Mouse (Mus musculus): Measurements from ENCODE around the gene Gpd2.

Gene Gpd2

GRCm38 (mm10) chr2:57237475-57237919, at the start of gene Gpd2:
TSS of gene Gpd2 (plus strand) at chr2:57237635.
- DNase-seq (ENCODE audit: low read depth, low spot score): no peak

- peak; percentile 15 for DNase-seq (ENCODE audit: low read depth, low spot score)
Measured at GRCm38 (mm10) chr2:57188237-57188636, 49.2 kb upstream of the Gpd2 start.

- DNase-seq (ENCODE audit: low read depth, low spot score): no peak
Measured at GRCm38 (mm10) chr2:57190884-57191283, 46.6 kb upstream of the Gpd2 start.

- no peak for DNase-seq (ENCODE audit: low read depth, low spot score)
Measured at GRCm38 (mm10) chr2:57199046-57199445, 38.4 kb upstream of the Gpd2 start.

GRCm38 (mm10) chr2:57208472-57209083, 28.9 kb upstream of the Gpd2 start:
- DNase-seq (ENCODE audit: low read depth, low spot score): no peak

- DNase-seq (ENCODE audit: low read depth, low spot score): no peak
Measured at GRCm38 (mm10) chr2:57211049-57212001, 26.1 kb upstream of the Gpd2 start.

GRCm38 (mm10) chr2:57213364-57213763, 24.1 kb upstream of the Gpd2 start:
- DNase-seq (ENCODE audit: low read depth, low spot score): no peak

- no peak for DNase-seq (ENCODE audit: low read depth, low spot score)
Measured at GRCm38 (mm10) chr2:57223288-57224026, 14.0 kb upstream of the Gpd2 start.

- no peak for DNase-seq (ENCODE audit: low read depth, low spot score)
Measured at GRCm38 (mm10) chr2:57225236-57225635, 12.2 kb upstream of the Gpd2 start.

GRCm38 (mm10) chr2:57227425-57227824, 10.0 kb upstream of the Gpd2 start:
- no peak for DNase-seq (ENCODE audit: low read depth, low spot score)

GRCm38 (mm10) chr2:57229647-57230240, 7.7 kb upstream of the Gpd2 start:
- DNase-seq (ENCODE audit: low read depth, low spot score): peak; percentile 32

- peak; percentile 87 for DNase-seq (ENCODE audit: low read depth, low spot score)
Measured at GRCm38 (mm10) chr2:57231432-57231831, 6.0 kb upstream of the Gpd2 start.

GRCm38 (mm10) chr2:57232328-57232727, 5.1 kb upstream of the Gpd2 start:
- no peak for DNase-seq (ENCODE audit: low read depth, low spot score)

- no peak for DNase-seq (ENCODE audit: low read depth, low spot score)
Measured at GRCm38 (mm10) chr2:57236246-57236645, 1.2 kb upstream of the Gpd2 start.

GRCm38 (mm10) chr2:57237026-57237425, 409 bp upstream of the Gpd2 start:
- no peak for DNase-seq (ENCODE audit: low read depth, low spot score)

GRCm38 (mm10) chr2:57237920-57238613, 632 bp downstream of the Gpd2 start:
- DNase-seq (ENCODE audit: low read depth, low spot score): peak; percentile 93

- no peak for DNase-seq (ENCODE audit: low read depth, low spot score)
Measured at GRCm38 (mm10) chr2:57238614-57239165, 1.3 kb downstream of the Gpd2 start.

- no peak for DNase-seq (ENCODE audit: low read depth, low spot score)
Measured at GRCm38 (mm10) chr2:57239356-57239755, 1.9 kb downstream of the Gpd2 start.

GRCm38 (mm10) chr2:57243987-57244386, 6.6 kb downstream of the Gpd2 start:
- DNase-seq (ENCODE audit: low read depth, low spot score): peak; percentile 84

- no peak for DNase-seq (ENCODE audit: low read depth, low spot score)
Measured at GRCm38 (mm10) chr2:57245721-57246328, 8.4 kb downstream of the Gpd2 start.

Measured in ZHBTc4 (cell line).